Mouse (Mus musculus): ENCODE measurements around the gene Tgfbr2.

The Tgfbr2 gene

GRCm38 (mm10) chr9:116114339-116114738 is 60.8 kb downstream of the Tgfbr2 start:
- no peak for DNase-seq (ENCODE audit: low spot score in 2 of 2)

- no peak for DNase-seq (ENCODE audit: low spot score in 2 of 2)
Measured at GRCm38 (mm10) chr9:116111149-116111970, 63.8 kb downstream of the Tgfbr2 start.

GRCm38 (mm10) chr9:116108729-116109128 is 66.4 kb downstream of the Tgfbr2 start:
- no peak for DNase-seq (ENCODE audit: low spot score in 2 of 2)

GRCm38 (mm10) chr9:116104770-116105169 is 70.4 kb downstream of the Tgfbr2 start:
- DNase-seq (ENCODE audit: low spot score in 2 of 2), result no peak

GRCm38 (mm10) chr9:116101842-116102241 is 73.3 kb downstream of the Tgfbr2 start:
- DNase-seq (ENCODE audit: low spot score in 2 of 2), result no peak

GRCm38 (mm10) chr9:116100015-116100414 is 75.1 kb downstream of the Tgfbr2 start:
- no peak for DNase-seq (ENCODE audit: low spot score in 2 of 2)

GRCm38 (mm10) chr9:116099596-116099993 is 75.6 kb downstream of the Tgfbr2 start:
- no peak for DNase-seq (ENCODE audit: low spot score in 2 of 2)

- DNase-seq (ENCODE audit: low spot score in 2 of 2), result no peak
Measured at GRCm38 (mm10) chr9:116098724-116099595, 76.2 kb downstream of the Tgfbr2 start.

GRCm38 (mm10) chr9:116091921-116092320 is 83.2 kb downstream of the Tgfbr2 start:
- DNase-seq (ENCODE audit: low spot score in 2 of 2), result no peak

GRCm38 (mm10) chr9:116091101-116091841 is 83.9 kb downstream of the Tgfbr2 start:
- DNase-seq (ENCODE audit: low spot score in 2 of 2), result no peak

GRCm38 (mm10) chr9:116090296-116090695 is 84.9 kb downstream of the Tgfbr2 start:
- DNase-seq (ENCODE audit: low spot score in 2 of 2), result no peak

- DNase-seq (ENCODE audit: low spot score in 2 of 2), result no peak
Measured at GRCm38 (mm10) chr9:116088912-116089311, 86.2 kb downstream of the Tgfbr2 start.

GRCm38 (mm10) chr9:116087880-116088279 is 87.3 kb downstream of the Tgfbr2 start:
- DNase-seq (ENCODE audit: low spot score in 2 of 2), result peak in 1 of 2 experiments; percentile 39

- DNase-seq (ENCODE audit: low spot score in 2 of 2), result no peak
Measured at GRCm38 (mm10) chr9:116087263-116087662, 87.9 kb downstream of the Tgfbr2 start.

- DNase-seq (ENCODE audit: low spot score in 2 of 2), result no peak
Measured at GRCm38 (mm10) chr9:116085999-116086398, 89.2 kb downstream of the Tgfbr2 start.

- no peak for DNase-seq (ENCODE audit: low spot score in 2 of 2)
Measured at GRCm38 (mm10) chr9:116084324-116084931, 90.7 kb downstream of the Tgfbr2 start.

- no peak for DNase-seq (ENCODE audit: low spot score in 2 of 2)
Measured at GRCm38 (mm10) chr9:116083726-116084323, 91.3 kb downstream of the Tgfbr2 start.

- no peak for DNase-seq (ENCODE audit: low spot score in 2 of 2)
Measured at GRCm38 (mm10) chr9:116083300-116083699, 91.9 kb downstream of the Tgfbr2 start.

GRCm38 (mm10) chr9:116081781-116082180 is 93.4 kb downstream of the Tgfbr2 start:
- no peak for DNase-seq (ENCODE audit: low spot score in 2 of 2)

GRCm38 (mm10) chr9:116077419-116077818 is 97.7 kb downstream of the Tgfbr2 start:
- DNase-seq (ENCODE audit: low spot score in 2 of 2), result no peak

GRCm38 (mm10) chr9:116076946-116077345 is 98.2 kb downstream of the Tgfbr2 start:
- no peak for DNase-seq (ENCODE audit: low spot score in 2 of 2)

Data from right cerebral cortex, postnatal 36 days (tissue).